Mouse (Mus musculus) frontal cortex, postnatal 36 days (tissue): Measurements from ENCODE around the gene Ncoa3.
"Not testable (repeated sequence)": the region's sequence is repeated elsewhere in the genome, so short reads cannot be mapped to it uniquely, and the experiment has no call there.

Experiments
- DNase-seq, 2 experiments: peaks; one replicate each; pipeline ENCODE4 v3.0.0; 2022; ENCODE audit warnings: low spot score in 2 of 2

The Ncoa3 gene

GRCm38 (mm10) chr2:165992270-165993172 is at the start of gene Ncoa3:
Gene Ncoa3 (plus strand): TSS chr2:165992636.
- peak; percentile 89 to 90 for DNase-seq

GRCm38 (mm10) chr2:165943113-165943512 is 49.3 kb upstream of the Ncoa3 start:
- DNase-seq = no peak

- DNase-seq = no peak
Measured at GRCm38 (mm10) chr2:165944576-165945351, 47.7 kb upstream of the Ncoa3 start.

- DNase-seq = no peak
Measured at GRCm38 (mm10) chr2:165946046-165946564, 46.3 kb upstream of the Ncoa3 start.

GRCm38 (mm10) chr2:165948007-165948406 is 44.4 kb upstream of the Ncoa3 start:
- no peak for DNase-seq

- not testable (repeated sequence) for DNase-seq
Measured at GRCm38 (mm10) chr2:165948785-165949184, 43.7 kb upstream of the Ncoa3 start.

- DNase-seq = no peak
Measured at GRCm38 (mm10) chr2:165949719-165950118, 42.7 kb upstream of the Ncoa3 start.

- no peak for DNase-seq
Measured at GRCm38 (mm10) chr2:165951432-165952068, 40.9 kb upstream of the Ncoa3 start.

- no peak for DNase-seq
Measured at GRCm38 (mm10) chr2:165954872-165955271, 37.6 kb upstream of the Ncoa3 start.

- DNase-seq = no peak
Measured at GRCm38 (mm10) chr2:165955386-165955785, 37.0 kb upstream of the Ncoa3 start.

- no peak for DNase-seq
Measured at GRCm38 (mm10) chr2:165956096-165956740, 36.2 kb upstream of the Ncoa3 start.

- DNase-seq = no peak
Measured at GRCm38 (mm10) chr2:165957257-165957828, 35.1 kb upstream of the Ncoa3 start.

- no peak for DNase-seq
Measured at GRCm38 (mm10) chr2:165958556-165958955, 33.9 kb upstream of the Ncoa3 start.

- DNase-seq = no peak
Measured at GRCm38 (mm10) chr2:165960695-165961094, 31.7 kb upstream of the Ncoa3 start.

- no peak for DNase-seq
Measured at GRCm38 (mm10) chr2:165962824-165963223, 29.6 kb upstream of the Ncoa3 start.

GRCm38 (mm10) chr2:165964121-165964520 is 28.3 kb upstream of the Ncoa3 start:
- no peak for DNase-seq

GRCm38 (mm10) chr2:165967076-165967475 is 25.4 kb upstream of the Ncoa3 start:
- no peak for DNase-seq

- no peak for DNase-seq
Measured at GRCm38 (mm10) chr2:165967823-165968555, 24.4 kb upstream of the Ncoa3 start.

GRCm38 (mm10) chr2:165968876-165969275 is 23.6 kb upstream of the Ncoa3 start:
- no peak for DNase-seq

GRCm38 (mm10) chr2:165969391-165969790 is 23.0 kb upstream of the Ncoa3 start:
- DNase-seq = no peak
